Mouse (Mus musculus): ENCODE data around the gene Fam163a.

- TF ChIP-seq CTCF (IDR thresholded peaks at IDR 0.05; ENCODE audit: insufficient read depth, low read length) (no peak), POLR2A (IDR thresholded peaks at IDR 0.05; ENCODE audit: borderline replicate concordance, extremely low read depth, low read depth, low read length) (no peak)
Measured at GRCm38 (mm10) chr1:156221327-156221726, 16.5 kb upstream of the Fam163a start.
